Mouse (Mus musculus) ES-Bruce4 (cell line): ENCODE measurements around the gene Mpv17l.

Experiments
- CTCF ChIP-seq: IDR thresholded peaks from one replicate; pipeline ENCODE4 v1.8.1; 2011; ENCODE audit warnings: low read depth, low read length
- POLR2A ChIP-seq: IDR thresholded peaks from one replicate; pipeline ENCODE4 v1.8.1; 2011; ENCODE audit warnings: low read length; ENCODE audit not compliant: insufficient read depth

- TF ChIP-seq CTCF (no peak), POLR2A (peak; percentile 27)
Measured at GRCm38 (mm10) chr16:13902888-13903483, at the start of gene Mpv17l, which contains the start of gene Pdxdc1.
